Mouse (Mus musculus) G1E (cell line): Measurements from ENCODE around the gene Gm30083.

Source experiments
- CTCF ChIP-seq: IDR thresholded peaks from 2 replicates; pipeline ENCODE4 v1.5.1; 2012; ENCODE audit warnings: low read depth, low read length, inconsistent platforms, mixed read lengths
- POLR2AphosphoS5 ChIP-seq: IDR thresholded peaks from 2 replicates; pipeline ENCODE4 v1.6.1; 2012; ENCODE audit warnings: low read depth, low read length, inconsistent platforms; ENCODE audit not compliant: insufficient replicate concordance
- TAL1 ChIP-seq: conservative IDR thresholded peaks from 2 replicates; pipeline ENCODE4 v1.6.1; 2012; ENCODE audit warnings: low read depth, low read length, inconsistent platforms, mixed read lengths

DNA sequence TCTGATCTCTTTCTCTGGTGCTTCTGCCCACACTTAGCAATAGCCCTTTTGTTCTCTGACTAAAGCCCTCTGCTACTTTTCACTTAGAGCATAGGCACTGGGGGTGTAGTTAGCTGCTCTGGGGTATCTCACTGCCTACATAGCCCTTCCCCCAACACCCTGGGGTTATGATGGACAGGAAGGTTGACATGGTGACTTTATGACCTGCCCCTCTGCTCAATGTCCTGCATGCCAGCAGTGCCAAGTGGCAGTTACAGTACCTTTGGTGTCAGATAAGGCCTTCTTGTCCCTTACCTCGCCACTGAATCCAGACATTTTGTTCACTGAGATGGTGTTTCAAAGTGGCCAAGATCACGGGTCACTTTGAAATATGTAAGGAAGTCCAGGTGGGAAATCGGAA lies at the start of gene Gm30083:
- TF ChIP-seq CTCF (no peak), TAL1 (no peak), POLR2AphosphoS5 (no peak)
